Mouse (Mus musculus) lung, adult 18-20 months (tissue): ENCODE results near the gene Kcnk6.
A peak's percentile ranks its signal among the peaks of the same experiment; 100 is the strongest.
"Not testable (repeated sequence)": the region's sequence is repeated elsewhere in the genome, so short reads cannot be mapped to it uniquely, and the experiment has no call there.

Experiments used
- DNase-seq, 2 experiments: peaks; one replicate each; pipeline ENCODE4 v3.0.0; 2022; ENCODE audit warnings: mixed read lengths in 2 of 2

Kcnk6 gene

GRCm38 (mm10) chr7:29194230-29194629 lies 38.1 kb downstream of the Kcnk6 start:
- not testable (repeated sequence) for DNase-seq

GRCm38 (mm10) chr7:29181323-29181722 lies 51.0 kb downstream of the Kcnk6 start:
- not testable (repeated sequence) for DNase-seq

GRCm38 (mm10) chr7:29180854-29181236 lies 51.5 kb downstream of the Kcnk6 start:
- no peak for DNase-seq

GRCm38 (mm10) chr7:29180077-29180853 lies 52.0 kb downstream of the Kcnk6 start, which contains the start of gene Psmd8:
Gene Psmd8, minus strand, starts transcription at chr7:29180701.
- peak; percentile 98 to 99 for DNase-seq

GRCm38 (mm10) chr7:29179323-29179722 lies 53.0 kb downstream of the Kcnk6 start:
- no peak for DNase-seq

GRCm38 (mm10) chr7:29178106-29178505 lies 54.2 kb downstream of the Kcnk6 start:
- DNase-seq: no peak

GRCm38 (mm10) chr7:29172390-29173016 lies 59.8 kb downstream of the Kcnk6 start:
- DNase-seq: no peak
